Mouse (Mus musculus) adrenal gland, postnatal 4 days (tissue): Measurements from ENCODE around the gene Gm17334. TPM values are rescaled to one million over a fixed set of nuclear protein-coding genes. Genes with fewer than 3 reads are reported as not detected.

Experiments used
- DNase-seq, 2 experiments: peaks; one replicate each; pipeline ENCODE4 v3.0.0; 2021 to 2022; ENCODE audit warnings: low spot score in 2 of 2, mixed read lengths in 2 of 2
- total RNA-seq, 2 experiments: library from RNA; stranded (reverse); gene quantifications; 2 replicates each; pipeline ENCODE4 v1.2.3; 2021

Gene Gm17334
- total RNA-seq, 2 experiments from 2014 or later: 0.82 to 1.1 TPM

DNA sequence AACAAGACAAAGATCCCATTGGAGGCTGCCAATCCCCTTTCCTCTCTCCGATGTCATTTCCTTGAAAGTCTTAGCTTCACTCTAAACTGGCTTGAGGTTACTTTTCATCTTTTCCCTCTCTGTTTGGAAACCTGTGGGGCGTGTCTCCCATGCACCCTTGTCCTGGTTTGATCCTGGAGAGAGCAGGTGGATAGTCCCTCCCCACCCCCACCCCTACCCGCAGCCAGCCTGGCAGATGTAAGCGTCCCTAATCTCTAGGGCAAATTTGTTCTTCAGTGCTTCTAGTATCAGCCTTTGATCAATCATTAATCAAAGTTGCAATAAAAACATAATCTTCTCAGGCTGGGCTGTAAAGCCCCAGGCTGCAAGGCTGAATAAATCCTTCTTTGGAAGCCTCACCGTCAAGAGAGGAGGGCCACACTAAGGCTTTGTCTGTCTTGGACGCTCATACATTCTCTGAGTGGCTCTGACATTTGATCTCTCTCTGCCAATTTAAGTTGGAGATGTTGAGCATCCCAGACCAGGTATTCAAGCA, 24.5 kb upstream of the Gm17334 start:
- no peak for DNase-seq

DNA sequence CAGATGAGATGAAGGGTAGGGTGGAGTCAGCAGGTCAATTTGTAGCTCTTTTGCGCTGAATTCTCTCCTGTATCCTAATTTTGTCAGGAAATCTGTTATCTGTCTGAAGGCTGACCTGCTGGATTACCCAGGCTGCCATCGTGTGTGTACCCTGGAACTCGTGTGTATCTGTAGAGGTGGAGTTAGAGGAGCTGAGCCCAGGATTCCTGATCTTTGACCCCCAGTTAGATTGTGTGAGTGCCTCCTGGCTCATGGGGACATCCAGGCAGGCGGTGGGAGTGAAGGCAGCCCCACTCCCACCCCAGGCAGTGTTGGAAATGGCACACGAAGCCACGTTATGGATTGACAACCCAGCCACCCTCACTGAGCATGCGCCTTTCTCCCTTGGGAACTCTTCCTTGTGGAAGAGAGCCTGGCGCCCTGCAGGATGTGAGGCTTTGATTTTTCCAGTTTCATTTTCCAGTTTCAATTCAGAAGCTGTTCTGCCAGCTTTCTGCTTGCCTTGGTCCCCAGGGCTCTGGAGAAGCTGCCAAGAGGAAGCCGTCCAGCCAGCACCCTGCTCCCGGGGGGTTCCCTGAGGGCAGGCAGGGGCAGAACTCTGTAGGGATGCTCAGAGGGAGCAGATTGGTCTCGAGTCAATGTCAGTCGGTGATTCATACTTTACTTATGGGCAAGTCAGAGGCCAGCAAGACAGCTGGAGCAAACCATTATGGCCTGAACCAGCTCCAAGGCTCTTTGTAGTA, 23.6 kb upstream of the Gm17334 start:
- peak in 1 of 2 experiments; percentile 45 for DNase-seq

DNA sequence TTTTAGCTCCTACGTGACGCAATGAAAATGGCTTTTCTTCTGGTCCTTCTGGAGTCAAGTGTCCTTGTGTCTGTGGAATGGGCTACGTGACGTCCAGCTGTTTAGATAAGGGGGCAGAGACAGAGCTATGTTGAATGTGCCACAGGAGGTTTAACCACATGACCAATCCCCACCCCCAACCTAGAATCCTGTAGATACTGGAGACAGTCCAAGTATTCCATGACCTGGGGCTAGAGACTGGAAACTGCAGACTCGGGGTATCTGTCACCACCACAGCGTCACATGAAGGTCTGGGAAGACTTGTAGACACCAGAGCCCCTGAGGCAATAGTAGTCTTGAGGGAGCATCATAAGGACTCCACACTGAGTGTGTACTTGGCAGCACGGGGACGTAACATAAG, 22.8 kb upstream of the Gm17334 start:
- DNase-seq: no peak

DNA sequence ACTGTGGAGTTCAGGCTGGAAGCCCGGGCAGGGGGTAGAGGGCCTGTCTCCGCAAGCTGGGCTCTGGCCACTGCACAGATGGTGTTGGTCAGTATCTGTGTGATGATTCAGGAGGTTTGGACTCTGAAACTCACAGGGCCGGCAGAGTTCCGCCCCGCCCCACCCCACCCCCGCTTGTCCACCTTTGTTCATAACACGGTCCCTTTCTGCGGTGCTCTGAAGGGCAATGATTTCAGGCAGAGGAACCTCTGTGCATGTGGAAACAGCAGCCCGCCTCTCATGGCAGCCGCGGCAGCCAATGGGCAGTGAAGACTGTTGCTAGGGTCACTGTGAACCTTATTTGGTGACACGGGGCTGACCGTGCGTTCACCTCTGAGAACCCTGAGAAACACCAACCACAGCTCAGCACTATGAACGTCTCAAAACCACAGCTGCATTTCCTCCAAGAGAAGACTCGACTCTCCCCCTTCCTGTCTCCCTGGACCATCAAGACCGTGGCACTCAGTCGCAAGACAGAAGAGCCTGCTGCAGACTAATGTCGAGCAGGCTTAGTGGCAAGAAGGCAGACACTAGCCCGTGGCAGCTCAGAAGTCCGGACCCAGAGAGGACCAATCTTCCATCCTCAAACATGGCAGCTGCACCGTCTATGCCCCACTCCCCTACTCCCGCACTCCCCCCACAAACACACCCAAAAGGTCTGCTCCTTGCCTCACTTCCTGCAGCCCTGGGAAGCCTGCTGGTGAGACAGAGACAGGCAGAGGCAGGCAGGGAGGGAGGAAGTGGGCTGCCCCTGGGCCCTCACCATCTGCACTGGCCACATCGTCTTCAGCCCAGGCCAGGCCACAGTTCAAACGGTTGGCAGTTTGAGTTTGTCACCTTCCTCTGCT, 21.9 kb upstream of the Gm17334 start:
- no peak for DNase-seq

DNA sequence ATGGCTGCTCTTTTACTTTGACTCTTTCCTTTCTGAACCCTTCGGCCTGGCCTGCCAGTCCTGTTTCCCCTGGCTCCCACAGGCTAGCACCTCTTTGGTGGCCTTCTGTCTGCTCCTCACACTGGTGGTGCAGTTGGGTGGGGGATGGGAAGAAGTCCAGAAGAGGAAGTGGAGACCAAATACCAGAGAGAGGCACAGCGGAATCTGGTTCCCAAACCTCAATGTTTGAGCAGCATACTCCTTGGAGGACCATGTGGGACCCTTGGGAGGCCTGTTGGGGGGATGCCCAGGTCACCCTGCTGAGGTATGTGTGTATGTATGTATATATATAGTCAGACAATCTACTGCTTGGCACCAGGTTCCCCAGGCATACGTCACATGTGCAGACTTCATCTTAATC, 21.0 kb upstream of the Gm17334 start:
- DNase-seq: no peak

DNA sequence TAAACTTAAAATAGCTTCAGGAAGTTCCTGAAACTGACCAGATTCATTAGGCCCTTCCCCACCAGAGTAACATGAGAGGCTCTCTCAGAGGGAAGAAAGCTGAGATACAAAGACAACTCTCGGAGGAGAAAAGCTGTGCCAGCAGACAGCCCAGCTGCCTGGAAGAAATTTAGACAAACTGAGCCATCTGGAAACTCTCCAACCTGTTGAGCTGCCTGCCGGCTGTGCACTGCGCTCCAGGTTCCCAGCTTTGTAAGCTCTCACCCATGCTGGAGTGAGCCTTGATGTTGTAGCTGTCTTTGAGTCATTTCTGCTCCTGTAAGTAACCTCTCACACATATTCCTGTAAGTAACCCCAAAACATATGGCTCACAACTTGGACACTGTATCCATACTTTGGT, 20.0 kb upstream of the Gm17334 start:
- DNase-seq: no peak

DNA sequence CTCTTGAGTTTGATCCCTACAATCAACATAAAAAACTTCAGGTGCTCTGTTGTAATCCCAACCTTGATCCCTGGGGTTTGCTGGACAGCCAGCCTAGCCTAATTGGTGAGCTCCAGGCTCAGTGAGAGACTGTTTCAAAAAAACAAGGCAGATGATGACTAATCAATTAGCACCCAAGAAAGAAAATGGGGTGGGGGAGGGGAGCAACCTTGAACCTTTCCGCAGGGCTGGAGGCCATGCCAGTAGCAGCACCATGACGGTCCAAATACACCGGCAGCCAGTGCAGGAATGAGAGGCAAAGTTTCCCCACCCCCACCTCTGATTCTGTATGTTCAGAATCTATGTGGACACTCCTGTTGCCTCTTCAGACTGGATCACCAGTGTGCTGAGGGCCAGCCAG, 16.3 kb upstream of the Gm17334 start:
- DNase-seq: no peak

DNA sequence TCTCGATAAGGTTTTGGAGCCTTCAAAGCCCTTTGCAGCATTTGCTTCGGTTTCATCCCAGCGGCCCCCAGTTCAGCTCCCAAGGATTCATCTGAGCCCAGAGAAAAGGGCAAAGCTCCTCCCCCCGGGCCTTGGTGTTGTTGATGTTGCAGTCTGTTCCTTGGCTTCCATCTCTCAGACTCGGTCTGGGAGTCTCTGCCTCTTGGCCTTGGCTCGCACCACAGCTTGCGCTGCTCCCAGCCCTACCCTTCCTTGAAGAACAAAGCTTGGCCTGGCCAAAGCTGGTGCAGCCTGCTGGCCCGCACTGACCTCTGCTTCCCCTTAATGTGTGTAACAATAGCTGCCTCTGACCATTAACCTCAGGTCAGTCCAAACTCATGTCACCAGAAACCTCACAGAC, 15.2 kb upstream of the Gm17334 start:
- DNase-seq: no peak

DNA sequence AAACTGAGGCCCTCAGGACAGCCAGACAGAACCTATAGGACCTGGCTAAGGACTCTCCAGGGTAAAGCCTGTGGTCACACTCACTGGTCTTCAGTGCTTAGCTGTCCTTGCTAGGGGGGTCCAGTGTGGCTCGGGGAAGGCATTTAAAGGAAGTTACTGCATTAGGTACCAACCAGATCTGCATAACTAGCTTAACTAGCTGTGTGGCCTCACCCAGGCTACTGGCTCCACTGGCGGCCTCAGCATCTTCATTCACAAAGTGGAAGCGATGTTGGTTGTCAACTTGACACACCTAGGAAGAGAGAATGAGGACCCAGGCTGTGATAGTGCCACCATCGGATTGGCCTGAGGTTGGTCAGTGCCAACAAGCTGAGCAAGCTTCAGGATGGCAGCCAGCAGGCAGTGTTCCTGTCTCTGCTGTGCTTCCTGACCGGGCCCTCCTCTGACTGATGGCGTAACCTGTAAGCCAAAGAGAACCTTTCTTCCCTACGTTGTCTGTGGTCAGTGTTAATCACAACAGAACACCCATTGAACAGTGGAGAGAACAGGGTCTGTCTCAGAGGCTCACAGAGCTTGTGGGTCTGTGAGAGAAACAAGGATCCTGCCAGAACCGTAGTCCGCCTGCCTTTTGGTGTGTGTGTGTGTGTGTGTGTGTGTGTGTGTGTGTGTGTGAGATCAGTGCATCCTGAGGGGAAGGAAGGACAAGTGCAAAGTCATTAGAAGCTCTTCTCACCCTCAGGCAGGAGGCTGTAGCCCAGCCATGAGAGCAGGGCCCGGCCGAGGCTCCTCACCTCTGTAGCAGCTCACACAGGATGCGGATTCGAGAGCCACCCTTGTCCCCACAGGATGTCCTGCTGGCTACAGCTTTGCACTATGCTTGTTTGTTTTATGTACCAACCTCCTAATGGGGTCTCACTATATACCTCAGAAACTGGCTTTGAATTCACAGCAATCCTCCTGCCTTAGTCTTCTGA, 13.4 kb upstream of the Gm17334 start:
- no peak for DNase-seq

DNA sequence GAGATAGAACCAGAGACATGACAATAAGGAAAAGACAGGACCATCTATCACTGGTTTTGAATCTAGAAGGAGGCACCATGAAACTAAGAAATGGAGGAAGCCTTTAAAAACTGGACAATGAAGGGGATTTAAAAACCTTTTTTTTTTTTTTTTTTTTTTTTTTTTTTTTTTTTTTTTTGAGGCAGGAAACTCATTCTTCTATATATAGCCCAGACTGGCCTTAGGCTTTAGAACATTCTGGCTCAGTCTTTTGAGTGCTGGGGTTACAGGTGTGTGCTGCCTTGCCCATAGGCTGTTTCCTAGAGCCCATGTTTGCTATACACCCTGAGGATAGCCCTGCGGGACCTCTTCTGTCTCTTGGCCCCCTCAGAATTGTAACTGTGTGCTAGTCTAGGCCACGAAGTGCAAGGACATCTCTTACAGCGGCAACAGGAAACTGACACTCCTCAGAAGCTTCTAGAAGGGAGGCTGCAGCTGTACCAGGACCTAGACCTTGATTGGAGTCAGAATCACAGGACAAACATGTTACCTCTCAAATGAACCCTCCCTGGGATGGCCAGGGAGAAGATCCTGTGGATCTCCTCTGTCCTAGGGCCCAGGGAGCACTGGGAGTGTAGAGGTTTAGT, 12.4 kb upstream of the Gm17334 start:
- no peak for DNase-seq

DNA sequence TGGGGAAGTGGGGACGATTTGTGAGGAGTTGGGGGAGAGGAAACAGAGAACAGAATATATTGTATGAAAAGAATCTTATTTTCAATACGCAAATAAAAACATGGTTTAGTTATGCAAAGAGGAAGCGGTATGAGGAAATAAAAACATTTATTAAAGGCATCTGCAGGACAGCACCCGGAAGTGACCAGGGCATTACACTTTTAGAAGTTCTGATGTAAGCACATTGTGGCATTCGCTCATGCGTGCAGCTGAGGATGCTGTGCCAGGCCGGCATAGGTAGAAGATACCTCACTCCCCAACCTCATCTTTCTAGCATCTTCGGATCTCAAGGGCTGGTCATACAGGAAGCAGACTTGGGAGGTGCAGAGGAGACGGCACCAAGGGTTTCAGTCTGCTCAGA, 10.3 kb upstream of the Gm17334 start:
- no peak for DNase-seq

DNA sequence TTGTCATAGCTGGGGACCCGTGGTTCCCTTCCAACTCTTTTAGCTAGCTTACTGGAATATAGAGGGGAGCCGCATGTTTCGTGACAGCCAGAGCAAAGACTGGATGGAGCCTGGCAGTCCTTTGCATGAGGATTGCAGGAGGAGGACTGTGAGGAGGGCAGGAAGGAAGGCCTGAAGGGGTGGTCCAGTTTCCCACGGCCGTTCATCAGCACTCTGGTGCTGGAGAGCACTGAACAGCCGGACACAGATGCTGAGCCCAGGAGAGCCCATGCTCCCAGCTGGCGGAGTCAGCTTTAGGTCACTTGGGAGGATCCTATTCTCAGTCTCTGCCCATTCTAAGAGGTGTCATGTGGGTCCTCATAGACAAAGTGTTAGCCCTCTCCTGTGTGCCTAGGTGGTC, 9.0 kb upstream of the Gm17334 start:
- no peak for DNase-seq

DNA sequence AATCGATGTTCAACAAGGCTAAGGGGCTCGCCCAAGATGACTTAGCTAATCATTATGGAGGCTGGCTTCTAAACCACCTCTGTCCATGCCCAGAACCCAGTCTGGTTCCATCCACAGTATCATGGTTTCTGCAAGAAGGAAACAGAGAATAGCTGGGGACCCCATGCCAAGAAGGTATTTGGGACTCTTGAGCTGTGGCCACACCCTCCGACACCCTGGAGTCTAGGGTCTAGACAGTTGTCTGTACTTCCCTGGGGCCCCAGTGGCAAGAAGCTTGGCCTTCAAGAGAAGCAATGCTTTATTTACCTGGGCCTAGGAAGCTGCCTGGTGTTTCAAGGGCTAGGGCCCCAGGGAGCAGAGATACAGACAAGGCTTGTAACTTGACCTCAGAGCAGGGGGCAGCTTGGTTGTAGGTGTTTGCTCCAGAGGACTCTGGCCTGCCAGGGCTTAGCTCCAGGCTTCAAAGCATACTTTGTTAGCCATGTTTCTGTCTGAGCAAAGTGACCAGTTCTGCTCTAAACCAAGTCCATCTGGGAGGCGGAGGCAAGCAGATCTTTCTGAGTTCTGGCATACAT, 8.3 kb upstream of the Gm17334 start:
- DNase-seq: no peak

DNA sequence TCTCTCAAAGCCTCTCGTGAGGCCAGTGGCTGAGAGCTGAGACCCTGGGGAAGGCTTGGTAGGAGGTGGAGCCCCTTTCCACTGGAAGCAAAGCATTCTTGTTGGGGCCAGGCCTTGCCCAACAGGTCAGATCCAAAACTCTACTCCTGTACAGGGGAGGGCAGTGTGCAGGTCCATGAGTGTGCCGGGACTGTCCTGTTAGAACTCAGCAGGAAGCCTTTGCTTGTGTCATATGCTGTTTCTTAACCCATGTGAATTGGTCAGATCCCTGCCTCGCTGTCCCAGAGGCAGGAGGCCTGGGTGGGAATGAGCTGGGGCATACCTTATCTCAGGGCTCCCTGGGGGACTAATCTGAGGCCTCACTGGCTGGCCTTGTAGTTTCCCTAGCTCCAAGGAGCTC, 7.3 kb upstream of the Gm17334 start:
- DNase-seq: no peak

DNA sequence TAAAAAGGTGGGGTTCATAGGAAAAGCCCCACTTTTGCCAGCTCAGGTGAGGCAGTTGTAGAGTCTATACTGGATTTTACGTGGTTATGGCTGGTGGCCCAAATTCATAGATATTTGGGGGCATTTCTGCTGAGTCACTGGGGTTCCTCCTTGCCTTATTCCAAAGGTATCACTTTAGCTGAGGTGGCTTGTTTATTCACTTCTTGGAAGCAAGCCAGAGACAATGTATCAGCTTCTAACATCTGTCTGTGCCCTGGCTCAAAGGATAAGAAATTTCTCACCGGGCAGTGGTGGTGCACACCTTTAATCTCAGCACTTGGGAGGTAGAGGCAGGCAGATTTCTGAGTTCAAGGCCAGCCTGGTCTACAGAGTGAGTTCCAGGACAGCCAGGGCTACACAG, 6.8 kb upstream of the Gm17334 start:
- no peak for DNase-seq

DNA sequence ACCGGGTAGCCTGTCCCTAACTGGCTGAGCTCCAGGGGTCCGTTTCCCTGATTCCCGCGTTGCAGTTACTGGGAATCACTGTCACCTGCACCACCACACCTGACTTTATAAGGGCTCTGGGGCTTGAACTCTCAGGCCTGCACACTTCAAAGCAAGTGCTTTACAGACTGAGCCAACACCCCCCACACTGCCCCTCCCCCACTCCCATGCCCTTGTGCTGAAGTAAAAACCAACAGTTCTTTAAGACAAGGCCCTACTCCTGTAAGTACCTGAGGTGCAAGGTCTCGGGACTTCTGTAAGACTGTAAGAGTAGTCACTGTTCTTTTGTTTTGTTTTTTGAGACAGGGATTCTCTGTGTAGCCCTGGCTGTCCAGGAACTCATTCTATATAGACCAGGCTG, 5.5 kb upstream of the Gm17334 start:
- no peak for DNase-seq

DNA sequence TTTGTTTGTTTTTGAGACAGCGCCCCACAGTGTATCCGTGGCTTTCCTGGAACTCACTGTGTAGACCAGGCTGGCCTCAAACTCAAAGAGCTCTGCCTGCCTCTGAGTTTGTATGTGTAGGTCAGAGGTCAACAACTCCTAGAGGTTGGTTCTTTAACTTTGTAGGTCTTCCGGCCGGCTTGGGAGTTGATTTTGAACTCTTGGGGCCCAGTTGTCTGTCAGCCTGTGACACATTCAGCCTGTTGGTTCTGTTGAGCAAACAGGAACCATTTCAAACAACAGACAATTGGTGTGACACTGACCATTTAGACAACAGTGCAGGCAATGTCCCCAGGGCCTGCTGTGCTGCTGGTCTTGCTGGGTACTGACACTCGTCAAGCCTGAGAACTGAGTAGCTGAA, 4.7 kb upstream of the Gm17334 start:
- no peak for DNase-seq

DNA sequence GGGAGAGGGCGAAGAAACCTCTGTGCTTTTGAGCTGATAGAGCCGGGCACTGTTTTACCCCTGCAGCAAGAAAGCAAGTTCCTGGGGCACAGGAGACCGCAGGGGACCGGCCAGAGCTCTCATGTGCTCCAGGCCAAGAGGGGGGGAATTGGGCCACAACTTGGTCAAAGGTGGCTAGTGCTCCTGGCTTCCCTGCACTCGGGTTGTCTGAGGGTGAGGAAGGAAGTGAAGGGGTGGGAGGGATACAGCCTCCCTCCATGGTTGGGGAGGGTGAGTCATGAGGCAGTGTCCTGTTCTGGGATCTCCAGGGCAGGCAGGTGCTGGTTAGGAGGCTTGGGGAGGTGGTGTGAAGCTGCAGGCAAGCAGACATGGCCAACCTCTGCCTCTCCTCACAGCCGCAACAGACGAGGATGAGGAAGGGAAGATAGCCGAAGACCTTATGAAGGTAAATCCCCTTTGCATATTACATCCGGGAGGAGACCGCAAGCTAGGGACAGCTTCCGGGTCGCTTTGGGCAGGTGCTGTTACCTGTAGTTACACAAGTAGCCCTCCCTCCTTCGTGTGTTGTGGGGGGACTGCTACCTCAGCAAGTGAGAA, 1.8 kb upstream of the Gm17334 start:
- DNase-seq: no peak

DNA sequence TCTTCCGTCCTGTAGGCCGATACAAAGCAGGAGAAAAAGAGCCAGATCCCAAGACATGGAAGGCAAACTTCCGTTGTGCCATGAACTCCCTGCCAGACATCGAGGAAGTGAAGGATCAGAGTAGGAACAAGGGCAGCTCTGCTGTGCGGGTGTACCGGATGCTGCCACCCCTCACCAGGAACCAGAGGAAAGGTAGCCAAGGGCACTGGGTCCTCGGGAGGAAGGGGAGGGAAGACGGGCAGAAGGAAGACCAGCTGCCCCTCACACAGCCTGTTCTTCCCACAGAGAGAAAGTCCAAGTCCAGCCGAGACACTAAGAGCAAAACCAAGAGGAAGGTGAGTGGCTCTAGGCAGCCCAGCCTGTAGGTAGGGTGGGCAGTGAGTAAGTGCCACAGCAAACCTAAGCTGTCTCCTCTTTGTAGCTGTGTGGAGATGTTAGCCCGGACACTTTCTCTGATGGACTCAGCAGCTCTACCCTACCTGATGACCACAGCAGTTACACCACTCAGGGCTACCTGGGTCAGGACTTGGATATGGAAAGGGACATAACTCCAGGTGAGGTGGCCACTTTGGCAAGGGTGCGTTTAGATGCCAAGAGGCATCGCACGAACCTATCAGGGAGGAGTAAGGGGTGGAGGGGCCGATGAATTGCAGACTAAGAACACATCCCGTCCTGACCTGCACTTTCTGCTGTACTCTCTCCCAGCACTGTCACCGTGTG, 814 bp upstream of the Gm17334 start:
- no peak for DNase-seq
